Mouse (Mus musculus): Measurements from ENCODE around the gene Sp2.

DNA sequence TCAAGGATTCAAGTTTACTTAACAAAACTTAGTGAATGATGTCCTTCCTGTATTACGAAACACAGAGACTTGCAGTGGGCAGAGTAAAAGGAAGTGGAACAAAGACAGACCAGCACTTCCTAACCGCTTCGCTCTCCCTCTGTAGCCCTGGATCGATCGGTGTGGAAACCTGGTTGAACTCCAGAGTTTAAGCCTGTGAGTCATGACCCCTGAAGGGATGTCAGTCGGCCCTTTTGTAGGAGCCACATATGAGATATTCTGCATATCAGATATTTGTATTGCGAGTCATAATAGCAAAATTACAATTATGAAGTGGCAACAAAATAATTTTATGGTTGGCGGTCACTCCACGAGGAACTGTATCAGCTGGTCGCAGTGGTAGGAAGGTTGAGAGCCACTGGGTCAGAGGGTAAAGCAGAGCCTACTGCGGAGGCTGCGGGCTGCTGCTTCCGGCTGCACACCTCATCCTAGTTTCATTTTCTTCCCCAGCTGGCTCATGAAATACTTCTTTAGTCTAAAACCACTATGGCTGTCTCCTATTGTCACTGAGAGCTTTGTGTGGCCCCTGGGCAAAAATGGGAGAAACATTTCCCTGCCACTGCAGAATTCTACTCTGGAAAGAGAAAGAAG is 15.7 kb downstream of the Sp2 start:
- TF ChIP-seq CTCF (IDR thresholded peaks at IDR 0.05; ENCODE audit: insufficient read depth, low read length) (no peak), POLR2A (IDR thresholded peaks at IDR 0.05; ENCODE audit: borderline replicate concordance, extremely low read depth, low read depth, low read length) (peak; percentile 69; the same call in 1 of the 2 replicates)
